Mouse (Mus musculus): Measurements from ENCODE around the gene Utp14b. TPM values are rescaled to one million over a fixed set of nuclear protein-coding genes. Genes with fewer than 3 reads are reported as not detected.

Utp14b gene
- total and polyA plus RNA-seq, 3 experiments: 6.5 to 9.6 TPM; not detected in 1

DNA sequence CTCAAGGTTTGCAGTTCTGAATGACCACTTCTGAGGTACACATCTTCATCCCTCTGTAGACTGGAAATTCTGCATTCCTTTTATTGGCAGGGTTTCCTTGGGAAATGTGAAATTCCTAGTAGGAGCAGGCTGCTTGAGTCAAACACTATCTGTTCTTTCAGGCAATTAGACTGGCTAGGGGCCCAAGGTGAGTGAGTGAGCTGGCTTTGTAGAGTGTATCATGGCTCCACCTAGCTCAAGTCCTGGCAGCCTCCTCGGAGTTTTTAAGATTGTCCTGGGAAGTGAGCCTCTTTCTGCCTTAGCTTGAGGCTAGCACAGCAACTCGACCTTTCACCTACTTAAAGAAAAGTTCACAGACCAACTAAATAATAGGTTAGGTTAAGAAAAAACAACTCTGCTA lies 1.4 kb upstream of the Utp14b start:
- TF ChIP-seq KAT2A (conservative IDR thresholded peaks at IDR 0.05; ENCODE audit: low read depth, low read length): no peak
- no peak for TF ChIP-seq EP300 (IDR thresholded peaks at IDR 0.05; ENCODE audit: low read depth in 1 of 2, low read length in 2 of 2)
- no peak for TF ChIP-seq BHLHE40 (IDR thresholded peaks at IDR 0.05; ENCODE audit: borderline replicate concordance, low read depth, low read length)
- no peak for TF ChIP-seq CHD1 (IDR thresholded peaks at IDR 0.05; ENCODE audit: low read depth, low read length)
- TF ChIP-seq MEF2A (IDR thresholded peaks at IDR 0.05; ENCODE audit: extremely low read depth, insufficient replicate concordance, low read depth, low read length, poor library complexity, severe bottlenecking): no peak
- TF ChIP-seq POLR2AphosphoS2 (IDR thresholded peaks at IDR 0.05; ENCODE audit: low read length): no peak
- TF ChIP-seq USF2 (IDR thresholded peaks at IDR 0.05; ENCODE audit: borderline replicate concordance in 1 of 2, insufficient read depth in 1 of 2, low read depth in 1 of 2, low read length in 2 of 2): no peak
- TF ChIP-seq MAZ (IDR thresholded peaks at IDR 0.05; ENCODE audit: low read depth, low read length): no peak
- TF ChIP-seq MYB (IDR thresholded peaks at IDR 0.05; ENCODE audit: low read depth, low read length): no peak
- TF ChIP-seq RAD21 (IDR thresholded peaks at IDR 0.05; ENCODE audit: low read depth, low read length): no peak
- TF ChIP-seq MAFK (IDR thresholded peaks at IDR 0.05; ENCODE audit: borderline replicate concordance, low read depth, low read length): no peak
- no peak for TF ChIP-seq JUND (IDR thresholded peaks at IDR 0.05; ENCODE audit: low read depth, low read length)
- TF ChIP-seq GABPA (IDR thresholded peaks at IDR 0.05; ENCODE audit: low read depth, low read length): no peak

GRCm38 (mm10) chr1:78657021-78657629 lies 713 bp upstream of the Utp14b start:
- H3K4me1 ChIP-seq (ENCODE audit: control insufficient read depth in 1 of 2, insufficient read depth in 2 of 2, low read length in 2 of 2): peaks cover 10 to 11% of the 10 kb centered on the region in 2 experiments; a peak in 3 of 4 replicates
- H3K36me3 ChIP-seq (ENCODE audit: control insufficient read depth in 1 of 2, insufficient read depth in 2 of 2, low read length in 2 of 2): peaks cover 0 to 23% of the 10 kb centered on the region in 2 experiments
- peaks cover 35% of the 10 kb centered on the region for H3K79me2 ChIP-seq (ENCODE audit: control insufficient read depth, insufficient read depth, low read length, poor library complexity)
- H3K4me3 ChIP-seq (ENCODE audit: control insufficient read depth in 1 of 2, insufficient read depth in 1 of 2, low read depth in 2 of 2, low read length in 2 of 2): peak overlapping the region; percentile 54 to 71
- H3K9me3 ChIP-seq (replicated peaks; ENCODE audit: insufficient read depth, low read length): no peaks in the 10 kb centered on the region
- H3K27me3 ChIP-seq (ENCODE audit: control insufficient read depth in 1 of 2, insufficient read depth in 2 of 2, low read length in 2 of 2): no peaks in the 10 kb centered on the region
- H3K27ac ChIP-seq (ENCODE audit: control insufficient read depth, low read depth, low read length): peak overlapping the region; percentile 4; the same call in 1 of the 2 replicates
- TF ChIP-seq MEF2A (IDR thresholded peaks at IDR 0.05; ENCODE audit: extremely low read depth, insufficient replicate concordance, low read depth, low read length, poor library complexity, severe bottlenecking) (no peak), CHD2 (IDR thresholded peaks at IDR 0.05; ENCODE audit: low read length) (no peak), MAZ (IDR thresholded peaks at IDR 0.05; ENCODE audit: low read depth, low read length) (no peak), TBP (IDR thresholded peaks at IDR 0.05; ENCODE audit: low read depth, low read length) (peak; percentile 53; the same call in 1 of the 2 replicates), UBTF (IDR thresholded peaks at IDR 0.05; ENCODE audit: borderline replicate concordance, insufficient read depth, low read depth, low read length) (no peak), SIN3A (IDR thresholded peaks at IDR 0.05; ENCODE audit: low read length) (no peak), ZNF384 (IDR thresholded peaks at IDR 0.05; ENCODE audit: low read depth, low read length) (peak; percentile 67), MAX (IDR thresholded peaks at IDR 0.05; ENCODE audit: low read length) (peak; percentile 9; the same call in 1 of the 2 replicates)
- no peak for DNase-seq (ENCODE audit: low read depth, low spot score)
- peak overlapping the region; percentile 74 for H3K9ac ChIP-seq (ENCODE audit: control insufficient read depth, low read depth, low read length, poor library complexity, severe bottlenecking)

More for the DNA sequence above, 1.4 kb upstream of the Utp14b start:
- H3K27ac ChIP-seq (ENCODE audit: control insufficient read depth, low read depth, low read length): no peak overlapping the region
- no peak for DNase-seq (ENCODE audit: low read depth, low spot score)
- peaks cover 10 to 11% of the 10 kb centered on the region in 2 experiments; a peak in 3 of 4 replicates for H3K4me1 ChIP-seq (ENCODE audit: control insufficient read depth in 1 of 2, insufficient read depth in 2 of 2, low read length in 2 of 2)
- H3K4me3 ChIP-seq (ENCODE audit: control insufficient read depth in 1 of 2, insufficient read depth in 1 of 2, low read depth in 2 of 2, low read length in 2 of 2): no peak overlapping the region
- no peaks in the 10 kb centered on the region for H3K9me3 ChIP-seq (replicated peaks; ENCODE audit: insufficient read depth, low read length)
- H3K27me3 ChIP-seq (ENCODE audit: control insufficient read depth in 1 of 2, insufficient read depth in 2 of 2, low read length in 2 of 2): no peaks in the 10 kb centered on the region
- peaks cover 34% of the 10 kb centered on the region for H3K79me2 ChIP-seq (ENCODE audit: control insufficient read depth, insufficient read depth, low read length, poor library complexity)
- H3K36me3 ChIP-seq (ENCODE audit: control insufficient read depth in 1 of 2, insufficient read depth in 2 of 2, low read length in 2 of 2): peaks cover 0 to 23% of the 10 kb centered on the region in 2 experiments; a peak in 2 of 4 replicates
- H3K9ac ChIP-seq (ENCODE audit: control insufficient read depth, low read depth, low read length, poor library complexity, severe bottlenecking): no peak overlapping the region

All from MEL (cell line).